Mouse (Mus musculus): ENCODE data around the gene Lsm7.

DNA sequence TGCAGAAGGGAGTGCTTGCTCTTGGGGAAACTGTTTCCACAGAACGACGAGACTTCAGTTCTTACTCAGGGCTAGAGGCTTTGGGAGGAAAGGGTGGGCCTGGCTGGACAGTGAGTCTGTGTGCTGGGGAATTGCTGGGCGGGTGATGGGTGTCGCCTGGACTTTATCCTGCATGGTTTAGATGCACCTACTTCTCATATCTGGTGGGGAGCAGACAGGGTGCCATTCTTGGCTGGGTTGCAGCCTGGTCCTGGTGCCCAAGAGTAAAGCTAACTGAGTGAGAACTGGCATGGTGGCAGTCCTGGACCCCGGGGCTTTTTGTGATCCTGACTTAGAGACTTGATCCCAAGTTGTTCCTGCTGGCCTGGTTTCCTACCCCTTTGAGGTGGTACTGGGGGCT is 1.9 kb upstream of the Lsm7 start:
- no peak for TF ChIP-seq GATA1 (IDR thresholded peaks at IDR 0.05; ENCODE audit: low read length)
- peak; percentile 37; the same call in 1 of the 3 replicates for TF ChIP-seq TAL1 (IDR thresholded peaks at IDR 0.05; ENCODE audit: low read length)

Measured in erythroblast, embryonic 14.5 days (primary cell).